Mouse (Mus musculus): ENCODE measurements at regions not wholly inside any gene's neighbourhood (a gene's known extent, or its start where the extent isn't known, plus 50 kb on each side); places are given as distances from the start of the nearest gene placed in this dataset.

DNA sequence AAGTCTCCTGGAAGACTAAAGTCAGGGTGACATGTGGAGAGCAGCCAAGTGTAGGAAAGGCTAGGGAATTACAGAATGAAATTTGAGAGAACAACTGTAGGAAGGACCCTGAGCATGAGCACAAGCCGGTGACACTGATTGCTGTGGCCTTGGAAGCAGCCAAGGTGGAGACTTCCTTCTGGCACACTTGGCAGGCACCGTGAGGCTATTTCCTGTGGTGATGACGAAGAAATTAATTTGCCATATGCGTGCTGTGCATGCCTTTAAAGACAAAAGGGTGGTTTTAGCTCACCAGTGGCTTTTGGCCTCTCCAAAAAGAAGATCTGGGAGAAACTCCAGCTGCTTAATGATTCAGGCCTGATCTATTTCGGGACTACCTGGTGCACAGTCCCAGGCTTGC, 55.4 kb upstream of the Mgmt start:
- no peak for TF ChIP-seq JUND (IDR thresholded peaks at IDR 0.05; ENCODE audit: low read depth, low read length)
- TF ChIP-seq MEF2A (IDR thresholded peaks at IDR 0.05; ENCODE audit: extremely low read depth, insufficient replicate concordance, low read depth, low read length, poor library complexity, severe bottlenecking): no peak
- no peak for TF ChIP-seq ZMIZ1 (IDR thresholded peaks at IDR 0.05; ENCODE audit: low read depth, low read length)
- TF ChIP-seq CTCF (IDR thresholded peaks at IDR 0.05 in 2 of 3, conservative IDR thresholded peaks at IDR 0.05 in 1 of 3; ENCODE audit: control insufficient read depth in 1 of 3, insufficient read depth in 1 of 3, low read depth in 2 of 3, low read length in 3 of 3, poor library complexity in 1 of 3, severe bottlenecking in 1 of 3): no peak
- TF ChIP-seq POLR2A (IDR thresholded peaks at IDR 0.05; ENCODE audit: control insufficient read depth in 1 of 2, insufficient read depth in 1 of 2, low read depth in 1 of 2, low read length in 2 of 2, poor library complexity in 1 of 2): no peak
- TF ChIP-seq TCF12 (IDR thresholded peaks at IDR 0.05; ENCODE audit: low read depth, low read length): no peak
- TF ChIP-seq EP300 (IDR thresholded peaks at IDR 0.05; ENCODE audit: low read depth in 1 of 2, low read length in 2 of 2): no peak
- no peak for TF ChIP-seq USF1 (IDR thresholded peaks at IDR 0.05; ENCODE audit: low read depth, low read length)
- no peak for TF ChIP-seq POLR2AphosphoS5 (IDR thresholded peaks at IDR 0.05; ENCODE audit: borderline replicate concordance, low read depth, low read length)

Data from MEL (cell line).